Mouse (Mus musculus) heart, postnatal 0 days (tissue): ENCODE measurements around the gene Art4.

Source experiments
- CTCF ChIP-seq: IDR thresholded peaks from 2 replicates; pipeline ENCODE4 v1.5.1; 2016; ENCODE audit warnings: antibody characterized with exemption, control low read depth, low read depth
- EP300 ChIP-seq: IDR thresholded peaks from 2 replicates; pipeline ENCODE4 v1.6.1; 2016; ENCODE audit warnings: antibody characterized with exemption, low read depth

GRCm38 (mm10) chr6:136892002-136892401, 34.5 kb upstream of the Art4 start:
- no peak for TF ChIP-seq CTCF
- no peak for TF ChIP-seq EP300
